Mouse (Mus musculus) ES-E14 (cell line): ENCODE measurements around the gene Wnt3a.

Source experiments
- CHD2 ChIP-seq: IDR thresholded peaks from 2 replicates; pipeline ENCODE4 v1.6.1; 2014; ENCODE audit warnings: mild to moderate bottlenecking, low read depth, low read length, inconsistent platforms
- HCFC1 ChIP-seq: IDR thresholded peaks from 2 replicates; pipeline ENCODE4 v1.6.1; 2012; ENCODE audit warnings: low read length, inconsistent platforms, borderline replicate concordance; ENCODE audit not compliant: insufficient read depth
- MAFK ChIP-seq: IDR thresholded peaks from 2 replicates; pipeline ENCODE4 v1.6.1; 2014; ENCODE audit warnings: mild to moderate bottlenecking, low read depth, low read length, inconsistent platforms; ENCODE audit not compliant: insufficient read depth
- ZC3H11A ChIP-seq: IDR thresholded peaks from 2 replicates; pipeline ENCODE4 v1.6.1; 2012; ENCODE audit warnings: low read depth, mild to moderate bottlenecking, inconsistent platforms, low read length, borderline replicate concordance
- ZNF384 ChIP-seq: IDR thresholded peaks from 2 replicates; pipeline ENCODE4 v1.6.1; 2012; ENCODE audit warnings: low read depth, low read length, inconsistent platforms

DNA sequence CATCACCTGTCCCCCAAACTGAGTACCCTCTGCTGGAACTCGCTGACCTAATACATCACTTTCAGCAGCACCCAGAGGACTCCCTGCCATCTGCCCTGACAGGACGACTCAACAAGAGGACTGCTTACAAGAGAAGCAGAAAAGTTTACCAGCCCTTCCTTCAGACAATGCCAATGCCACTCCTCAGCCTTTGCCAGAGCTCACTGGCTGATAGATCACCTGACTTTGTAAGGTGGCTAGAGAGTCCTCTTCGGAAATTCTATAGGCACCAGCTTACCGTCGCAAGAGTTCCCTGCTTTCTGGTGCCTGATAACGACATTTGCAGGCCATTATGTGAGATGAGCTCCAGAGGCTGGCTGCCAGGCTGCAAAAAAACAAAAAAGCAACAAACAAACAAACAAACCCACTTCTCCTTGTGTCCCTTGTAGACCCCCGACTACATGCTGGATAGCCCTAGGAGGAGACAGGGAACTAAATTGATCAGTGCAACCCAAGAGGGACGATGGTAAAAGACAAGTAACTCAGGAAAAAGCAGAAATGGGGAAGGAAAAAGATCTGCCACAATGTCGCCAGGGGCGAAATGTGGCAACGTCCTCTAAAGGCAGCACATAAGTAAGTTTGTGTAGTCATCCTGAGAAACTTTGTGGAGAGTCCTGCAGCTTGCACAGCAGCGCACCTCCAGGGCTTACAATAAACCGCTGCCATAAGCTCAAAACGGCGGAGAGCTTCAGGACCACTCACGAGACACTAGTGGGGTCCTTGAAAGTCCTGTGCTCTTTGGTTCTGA is 89.1 kb downstream of the Wnt3a start:
- TF ChIP-seq HCFC1 (no peak), CHD2 (no peak), ZC3H11A (no peak), ZNF384 (no peak), MAFK (no peak)
